Mouse (Mus musculus) yolk sac, embryonic 10.5 days (tissue): Measurements from ENCODE around the gene Fut8.

Experiments
- DNase-seq: peaks from one replicate; pipeline ENCODE4 v3.0.0-alpha.2; 2017; ENCODE audit warnings: low spot score

The Fut8 gene

DNA sequence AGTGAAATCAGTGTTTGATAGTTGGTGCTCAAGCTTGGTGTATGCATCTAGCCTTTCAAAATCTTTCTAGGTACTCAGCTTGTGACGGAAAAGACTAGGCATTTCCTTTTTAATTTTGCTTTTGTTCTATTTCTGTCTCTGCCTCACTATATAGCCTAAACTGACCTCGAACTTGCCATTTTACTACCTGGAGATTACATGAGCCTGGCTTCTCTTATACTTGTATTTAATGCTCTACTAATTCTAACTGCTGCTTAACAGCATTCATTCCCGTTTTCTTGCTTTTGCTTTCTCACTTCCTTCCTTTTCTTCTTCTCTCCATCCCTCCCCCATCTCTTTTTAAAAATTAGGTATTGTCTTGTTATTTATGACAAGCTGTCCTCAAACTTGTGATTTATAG is 67.6 kb downstream of the Fut8 start:
- DNase-seq, result no peak

DNA sequence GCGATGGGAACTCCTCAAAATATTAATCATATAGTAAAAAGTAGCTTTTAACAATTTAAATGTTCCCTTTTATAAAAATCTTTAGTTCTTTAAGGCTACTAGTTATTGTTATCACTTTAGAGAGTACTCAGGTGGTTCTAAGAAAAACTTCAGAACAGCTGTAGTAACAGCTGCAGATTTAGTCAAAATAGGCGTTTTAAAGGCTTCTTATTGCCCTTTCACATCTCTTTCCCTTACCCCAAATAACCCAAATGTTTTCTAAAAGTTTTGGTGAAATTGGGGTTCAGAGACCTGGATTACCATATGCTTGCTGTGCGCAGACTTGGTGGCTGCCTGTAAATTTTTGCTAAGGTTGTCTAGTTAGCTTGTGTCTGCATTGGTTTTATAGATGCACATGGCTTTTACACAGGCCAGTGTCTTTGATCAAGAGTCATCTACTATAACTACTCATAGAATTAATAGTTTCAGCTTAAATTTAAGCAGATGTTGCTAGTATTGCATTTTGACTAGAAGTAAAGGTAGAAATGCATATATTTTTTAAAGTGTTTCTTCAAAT is 68.9 kb downstream of the Fut8 start:
- DNase-seq, result no peak

DNA sequence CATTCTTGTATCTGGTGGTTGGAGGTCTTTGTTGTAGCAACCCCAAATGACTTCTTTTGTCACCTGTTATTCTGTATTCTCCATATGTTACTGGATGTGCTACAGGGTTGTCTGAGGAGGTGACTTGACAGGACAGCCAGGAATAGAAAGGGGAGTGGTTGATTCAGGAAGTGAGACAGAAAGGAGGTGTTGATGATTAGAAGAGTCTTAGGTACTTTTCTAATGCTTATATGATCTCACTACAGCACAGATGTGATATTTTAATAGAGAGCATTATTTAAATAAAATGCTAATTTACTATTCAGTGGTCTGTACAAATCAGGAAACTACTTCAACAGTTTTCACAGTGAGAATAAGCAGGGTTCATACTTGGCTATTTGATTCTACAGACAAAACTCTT is 71.6 kb downstream of the Fut8 start:
- DNase-seq, result no peak

DNA sequence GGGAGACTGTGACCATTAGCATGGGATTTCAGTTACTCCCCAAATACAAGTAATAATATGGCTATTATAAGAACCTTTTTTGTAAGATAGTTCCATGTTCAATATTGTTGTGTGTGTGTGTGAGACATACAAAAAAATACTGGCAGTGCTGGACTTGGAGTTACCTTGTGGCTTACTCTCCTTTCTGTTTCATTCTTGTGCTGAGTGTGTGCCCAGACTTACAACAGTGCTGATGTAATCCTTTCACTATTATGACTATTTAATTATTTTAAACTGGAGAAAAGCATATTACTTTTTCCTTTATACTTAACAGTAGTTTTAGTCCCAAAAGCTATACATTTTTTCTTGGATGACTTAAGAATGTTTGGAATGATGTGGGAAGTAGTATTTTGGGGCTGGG is 75.6 kb downstream of the Fut8 start:
- DNase-seq, result no peak

DNA sequence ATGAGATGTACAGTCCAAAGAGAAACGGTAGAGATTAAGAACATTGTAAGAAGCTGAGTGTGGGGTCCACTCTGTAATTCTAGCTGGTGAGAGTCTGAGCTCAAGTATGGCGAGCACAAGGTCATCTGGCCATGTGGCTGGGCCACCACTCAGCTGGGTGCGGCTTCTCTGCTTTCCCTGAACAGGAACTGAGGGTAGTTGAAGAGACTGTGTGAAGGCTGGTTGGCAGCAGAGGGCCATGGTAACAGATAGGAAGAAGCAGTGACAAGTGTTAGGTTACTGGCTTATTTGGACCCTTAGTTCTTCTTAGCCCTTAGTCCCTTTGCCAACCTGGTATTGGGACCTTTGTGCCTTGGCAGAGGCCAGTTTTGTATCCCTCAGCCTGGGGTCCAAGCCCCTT is 86.2 kb downstream of the Fut8 start:
- no peak for DNase-seq

DNA sequence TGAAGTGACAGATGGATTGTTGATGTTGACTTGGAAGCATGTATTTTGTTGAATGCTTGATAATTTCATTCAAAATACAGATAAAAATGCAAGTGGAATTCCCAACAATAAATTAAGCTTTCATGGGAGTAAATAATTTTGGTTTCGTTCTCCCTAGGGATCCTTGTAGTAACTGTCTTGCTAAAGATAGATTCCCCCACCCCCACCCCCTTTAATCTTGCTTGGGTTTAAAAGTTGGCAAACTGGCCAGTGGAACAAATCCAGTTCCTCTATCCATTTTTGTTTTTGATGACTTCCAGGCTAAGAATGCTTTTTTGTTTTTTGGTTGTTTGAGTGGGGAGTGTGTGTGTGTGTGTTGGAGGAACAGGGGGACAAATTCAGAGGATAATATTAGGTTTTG is 108.6 kb downstream of the Fut8 start:
- DNase-seq, result no peak

DNA sequence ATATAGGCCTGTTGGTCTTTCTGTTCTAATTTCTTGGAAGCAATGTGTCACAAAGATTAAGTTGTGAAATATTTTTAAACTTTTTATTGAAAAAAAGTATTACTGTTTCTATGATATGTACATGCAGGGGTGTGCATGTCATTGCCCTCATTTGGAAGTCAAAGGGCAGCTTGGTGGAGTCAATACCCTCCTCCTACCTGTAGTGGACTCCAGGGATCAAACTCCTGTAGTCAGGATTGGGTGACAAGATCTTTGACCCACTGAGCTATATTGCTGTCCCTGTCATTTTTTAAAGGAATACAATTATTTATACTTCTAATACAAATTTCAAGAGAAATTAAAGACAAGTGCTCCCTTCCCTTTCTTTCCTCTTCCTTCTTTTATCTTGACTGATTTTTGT is 111.6 kb downstream of the Fut8 start:
- DNase-seq, result no peak

DNA sequence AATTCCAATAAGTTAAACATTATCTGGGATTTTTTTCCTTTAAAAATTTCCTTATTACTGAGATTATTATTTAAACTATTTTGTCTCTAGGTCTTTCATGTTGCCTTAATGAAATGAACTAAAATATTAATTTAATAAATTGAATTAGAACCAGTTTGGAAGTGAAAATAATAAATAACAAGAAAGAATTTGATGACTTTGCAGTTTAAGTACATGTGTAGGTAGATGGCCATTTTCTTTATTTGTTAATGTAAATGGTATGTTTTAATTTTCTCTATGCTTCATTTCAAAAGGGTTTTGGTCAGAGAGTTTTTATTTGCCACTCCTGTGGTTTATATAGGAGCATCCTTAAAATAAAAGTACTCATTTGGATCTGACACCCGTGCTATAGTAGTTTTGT is 177.8 kb downstream of the Fut8 start:
- no peak for DNase-seq

DNA sequence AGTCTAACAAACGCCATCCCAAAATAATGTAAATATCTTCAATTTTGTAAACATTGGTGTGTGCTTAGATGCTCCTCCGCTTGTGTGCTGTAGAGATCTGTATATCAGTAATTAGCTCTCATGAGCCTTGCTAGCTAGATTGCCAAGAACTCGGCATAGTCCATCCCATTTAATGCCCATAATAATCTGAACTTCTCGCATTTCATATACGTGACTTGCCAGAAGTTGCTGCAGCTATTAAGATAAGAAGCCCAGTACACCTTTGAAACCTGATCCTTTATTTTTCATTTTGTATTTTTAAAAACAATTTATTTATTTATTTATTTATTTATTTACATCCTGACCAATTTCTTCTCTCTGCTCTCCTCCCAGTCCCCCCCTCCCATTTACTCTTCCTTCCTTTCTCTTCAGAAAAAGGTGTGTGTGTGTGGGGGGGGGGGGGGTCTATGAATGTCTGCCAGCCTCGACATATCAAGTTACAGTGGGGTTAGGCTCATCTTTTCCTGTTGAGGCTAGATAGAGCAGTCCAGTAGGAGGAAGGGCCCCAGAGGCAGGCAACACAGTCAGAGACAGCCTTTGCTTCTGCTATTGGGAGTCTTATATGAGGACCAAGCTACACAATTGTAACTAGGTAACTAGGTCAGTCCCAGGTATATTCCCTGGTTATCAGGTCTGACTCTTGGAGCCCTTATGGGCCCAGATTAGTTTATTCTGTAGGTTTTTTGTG is 183.9 kb downstream of the Fut8 start:
- DNase-seq, result no peak

DNA sequence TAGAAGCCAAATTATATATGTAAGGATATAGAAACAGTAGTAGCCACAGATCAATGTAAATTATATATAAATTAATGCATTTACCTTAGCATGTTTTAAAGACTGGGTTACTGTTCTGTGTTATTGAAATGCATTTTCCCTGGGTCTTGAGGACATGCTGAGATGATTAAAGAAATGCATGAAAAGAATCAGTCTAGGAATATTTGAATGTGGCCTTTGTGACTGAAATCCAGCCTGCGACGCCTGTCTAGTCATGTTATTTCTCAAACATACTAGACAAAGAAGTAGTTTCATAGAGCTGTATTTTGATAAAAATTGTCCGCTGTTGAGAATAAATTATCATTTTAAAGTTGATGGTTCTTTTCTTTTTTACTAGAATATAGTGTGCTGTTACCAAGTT is 188.2 kb downstream of the Fut8 start:
- DNase-seq, result no peak

DNA sequence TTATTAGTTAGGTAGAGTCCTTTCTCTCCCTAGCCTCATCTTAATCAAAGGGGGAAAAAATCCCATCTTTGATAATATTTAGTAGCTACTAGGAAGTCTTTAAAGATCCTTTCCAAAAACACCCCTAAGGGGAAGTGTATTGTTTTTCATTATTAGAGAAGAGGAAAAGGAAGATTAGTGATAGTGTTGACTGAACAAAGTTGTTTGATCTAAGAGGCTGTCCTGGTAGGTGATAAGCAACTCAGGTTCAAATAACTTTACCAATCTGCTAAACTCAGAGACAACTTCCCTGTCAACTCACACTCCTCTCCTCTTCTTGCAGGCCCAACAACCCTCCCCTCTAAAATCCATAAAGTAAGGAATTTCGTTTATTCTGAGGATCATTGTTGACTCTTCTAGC is 190.2 kb downstream of the Fut8 start:
- DNase-seq, result no peak

DNA sequence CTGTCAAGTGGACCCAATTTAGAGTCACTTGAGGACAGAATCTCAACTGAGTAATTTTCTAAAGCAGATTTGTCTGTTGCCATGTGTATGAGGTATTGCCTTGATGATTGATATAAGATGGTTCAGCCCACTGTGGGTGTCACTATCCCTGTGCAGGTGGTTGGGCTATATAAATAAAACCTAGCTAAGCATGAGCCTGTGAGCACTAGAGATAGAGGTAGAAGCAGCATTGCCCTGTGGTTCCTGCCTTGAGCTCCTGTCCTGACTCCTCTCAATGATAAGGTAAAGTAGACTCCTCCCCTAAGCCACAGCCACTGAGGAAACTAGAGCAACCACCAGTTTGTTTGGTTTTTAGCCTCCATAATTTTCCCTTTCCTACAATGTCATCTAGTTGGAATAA is 191.5 kb downstream of the Fut8 start:
- DNase-seq, result no peak

DNA sequence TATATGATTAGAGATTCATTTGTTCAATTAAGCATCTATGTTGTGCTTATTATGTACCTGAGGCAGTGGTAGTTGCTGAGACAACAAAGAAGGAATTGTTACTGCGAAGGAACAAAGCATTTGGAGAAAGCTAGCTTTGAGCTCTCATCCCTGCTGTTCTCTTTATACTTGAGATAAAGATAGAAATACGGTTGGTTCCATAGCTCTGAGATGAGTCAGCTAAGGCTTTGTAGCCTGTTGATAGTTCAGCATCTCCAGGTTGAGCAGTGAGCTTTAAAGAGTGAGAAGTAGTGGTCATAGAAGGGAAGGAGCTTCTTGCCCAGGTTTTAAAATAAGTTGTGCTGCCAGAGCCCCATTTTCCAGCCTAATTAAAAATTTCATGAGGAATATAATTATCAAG is 198.8 kb downstream of the Fut8 start:
- no peak for DNase-seq

DNA sequence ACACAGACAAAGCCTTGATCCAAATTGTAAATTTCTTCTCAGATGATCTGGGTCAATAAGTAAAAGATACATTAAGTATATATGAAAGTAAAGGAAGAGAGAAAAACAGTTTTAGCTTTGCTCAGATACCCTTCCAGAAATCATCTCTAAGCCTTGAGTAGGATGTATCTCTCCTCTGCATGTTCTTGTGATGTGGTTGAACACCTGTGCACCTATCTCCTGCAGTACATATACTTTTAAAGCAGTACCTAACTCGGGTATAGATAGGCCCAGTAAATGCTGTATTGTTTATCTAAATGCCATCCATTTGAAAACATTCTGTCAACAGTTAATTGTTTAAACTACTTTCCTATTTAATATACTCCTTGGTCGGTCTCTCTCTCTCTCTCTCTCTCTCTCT is 212.9 kb downstream of the Fut8 start:
- DNase-seq, result no peak

DNA sequence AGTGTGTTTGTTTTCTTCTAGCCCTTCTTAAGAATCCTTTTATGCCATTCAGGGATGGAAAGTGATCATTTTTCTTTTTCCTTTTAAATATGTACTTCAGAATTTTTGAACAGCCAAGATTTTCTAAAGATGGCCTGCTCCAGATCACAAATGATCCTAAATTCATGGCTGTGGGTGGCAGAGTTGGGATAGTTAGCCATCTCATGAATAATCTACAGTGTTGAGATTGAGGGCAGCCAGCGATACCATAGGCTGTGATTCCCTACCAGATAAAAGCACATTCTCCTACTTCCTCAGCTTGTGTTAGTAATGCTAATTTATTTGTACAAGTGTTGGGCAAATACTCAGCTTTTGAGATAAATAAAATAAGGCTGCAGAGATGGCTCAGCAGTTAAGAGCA is 228.3 kb downstream of the Fut8 start:
- no peak for DNase-seq

DNA sequence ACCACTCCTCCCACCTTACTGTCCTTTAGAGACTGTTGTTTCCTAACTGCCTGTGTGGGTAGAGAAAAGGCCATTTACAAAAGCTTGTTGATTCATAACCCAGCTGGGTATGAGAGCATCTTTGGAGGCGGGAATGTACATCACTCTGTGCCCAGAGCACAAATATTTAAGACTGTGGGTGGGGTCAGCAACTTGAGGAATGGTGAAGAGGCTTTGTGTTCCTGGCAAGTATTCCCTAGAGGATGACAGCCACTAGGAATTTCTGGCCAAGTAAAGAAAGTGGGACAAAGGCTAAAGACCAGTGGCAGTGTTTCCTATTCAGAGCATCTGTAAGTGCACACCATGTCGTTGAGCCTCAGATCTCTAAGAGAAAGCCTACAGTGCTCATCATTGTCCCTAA is 242.0 kb downstream of the Fut8 start:
- no peak for DNase-seq

DNA sequence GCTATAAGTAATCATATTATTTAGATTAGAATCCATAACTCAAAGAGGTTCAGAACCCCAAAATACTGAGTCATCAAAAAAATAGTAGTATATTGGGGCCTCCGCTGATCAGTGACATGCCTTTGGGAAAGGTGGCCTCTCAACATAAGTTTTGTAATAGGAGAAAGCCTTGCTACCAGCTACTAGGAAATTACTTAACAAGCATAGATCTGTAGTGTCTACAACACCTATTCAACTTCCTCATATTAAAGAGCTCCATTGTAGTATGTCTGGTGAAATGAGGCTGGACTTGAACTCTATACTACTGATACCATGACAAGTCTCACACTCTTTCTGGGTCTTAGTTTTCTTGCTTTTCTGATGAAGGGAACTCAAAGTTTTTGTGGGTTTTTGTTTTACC is 243.2 kb downstream of the Fut8 start:
- no peak for DNase-seq

DNA sequence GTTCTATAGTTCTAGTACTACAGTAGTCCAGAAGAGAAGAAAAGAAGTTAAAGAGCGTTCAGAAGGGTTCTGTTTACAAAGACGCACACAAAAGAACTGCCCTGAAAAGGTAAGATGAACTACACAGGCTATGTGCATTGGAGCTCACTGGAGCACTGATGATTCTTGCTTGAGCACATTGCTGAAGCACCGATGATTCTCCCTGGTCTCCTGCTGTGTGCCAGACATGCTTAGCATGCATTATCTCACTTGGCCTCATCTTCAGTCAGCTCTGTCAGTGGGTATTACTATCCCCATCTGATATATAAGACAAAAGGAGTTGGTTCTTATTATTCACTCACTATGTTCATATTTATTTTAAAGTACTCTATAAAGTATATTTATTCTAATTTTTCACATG is 243.9 kb downstream of the Fut8 start:
- no peak for DNase-seq

DNA sequence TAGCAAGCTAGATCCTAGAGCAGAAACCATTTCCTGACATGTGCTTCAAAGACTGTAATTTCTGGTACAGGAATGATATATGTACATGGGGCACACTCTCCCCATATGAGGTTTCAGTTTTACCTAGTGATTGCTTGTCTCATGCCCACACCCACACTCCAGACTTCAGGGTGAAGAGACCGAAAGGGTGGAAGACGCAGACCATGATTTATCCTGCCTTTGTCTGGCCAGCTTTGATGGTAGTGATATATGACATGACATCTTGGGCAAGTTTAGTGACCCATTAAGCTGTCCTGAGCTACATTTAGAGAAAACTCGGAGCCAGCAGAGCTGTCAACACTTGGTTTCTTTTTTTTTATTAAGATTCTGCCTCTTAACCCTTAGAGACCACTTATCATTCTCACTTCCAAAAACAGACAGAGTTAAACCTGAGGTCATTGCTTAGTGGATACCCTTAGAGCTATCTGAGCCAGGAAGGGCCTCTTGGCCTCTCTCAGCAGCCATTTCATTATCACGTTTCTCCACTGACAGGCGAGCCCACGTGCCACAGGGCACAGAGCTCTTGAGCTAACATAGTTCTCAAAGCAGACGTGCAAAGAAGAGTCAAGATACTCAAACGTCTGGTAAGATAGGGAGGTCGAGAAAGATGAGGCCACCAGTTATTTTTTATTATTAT is 245.4 kb downstream of the Fut8 start:
- DNase-seq, result no peak

DNA sequence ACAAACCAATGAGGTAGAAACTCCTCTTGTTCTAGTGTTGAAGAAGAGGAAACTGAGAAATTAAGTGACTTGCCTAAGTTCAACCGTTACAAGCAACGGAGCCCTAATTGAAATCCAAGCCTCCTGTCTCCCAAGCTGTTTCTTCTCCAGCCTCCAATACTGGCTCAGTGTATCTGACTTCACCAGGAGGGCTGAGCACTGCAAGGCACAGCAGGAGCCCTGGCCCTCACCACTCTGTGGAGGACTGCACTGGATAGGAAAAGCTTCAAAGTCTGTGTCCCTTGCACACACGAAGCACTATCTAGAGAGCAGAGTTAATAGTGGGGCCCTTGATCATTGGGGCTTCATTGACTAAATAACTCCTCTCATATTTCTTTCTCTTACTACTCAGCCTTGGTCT is 246.8 kb downstream of the Fut8 start:
- DNase-seq, result no peak

DNA sequence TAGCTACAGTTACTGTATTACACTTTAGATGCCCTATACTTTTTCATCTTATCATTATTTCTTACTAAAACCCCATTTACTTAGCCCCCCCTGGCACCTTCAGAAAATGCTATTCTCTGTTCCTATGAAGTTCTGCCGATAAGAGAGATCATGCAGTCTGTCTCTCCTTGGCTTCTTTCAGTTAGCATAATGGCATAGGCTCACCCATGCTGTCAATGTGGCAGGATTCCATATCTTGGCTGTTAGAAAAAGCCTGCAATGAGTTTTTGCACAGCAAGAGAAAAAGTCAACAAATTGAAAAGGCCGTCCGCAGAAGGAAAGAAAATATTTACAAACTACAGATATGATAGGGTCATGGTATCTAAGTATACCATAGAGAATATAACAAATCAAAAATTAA is 253.6 kb downstream of the Fut8 start:
- DNase-seq, result no peak

DNA sequence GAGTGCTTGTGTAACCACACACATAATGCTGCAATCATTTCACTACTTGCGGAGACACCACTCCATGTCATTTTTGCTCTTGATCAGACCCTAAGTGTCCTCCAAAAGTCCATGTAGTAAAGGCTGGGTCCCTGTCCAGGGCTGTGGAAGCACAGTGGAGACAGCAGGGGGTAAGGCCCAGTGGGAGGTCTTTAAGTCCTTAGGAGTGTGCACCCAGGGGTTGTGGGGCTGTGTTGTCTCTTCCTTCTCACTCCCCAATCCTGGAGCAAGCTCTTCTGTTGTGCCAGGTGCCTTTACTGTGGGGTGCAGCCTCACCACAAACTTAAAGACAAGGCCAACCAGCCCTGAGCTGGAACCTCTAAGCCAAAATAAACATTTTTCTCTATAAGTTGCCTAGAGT is 257.9 kb downstream of the Fut8 start:
- DNase-seq, result no peak

DNA sequence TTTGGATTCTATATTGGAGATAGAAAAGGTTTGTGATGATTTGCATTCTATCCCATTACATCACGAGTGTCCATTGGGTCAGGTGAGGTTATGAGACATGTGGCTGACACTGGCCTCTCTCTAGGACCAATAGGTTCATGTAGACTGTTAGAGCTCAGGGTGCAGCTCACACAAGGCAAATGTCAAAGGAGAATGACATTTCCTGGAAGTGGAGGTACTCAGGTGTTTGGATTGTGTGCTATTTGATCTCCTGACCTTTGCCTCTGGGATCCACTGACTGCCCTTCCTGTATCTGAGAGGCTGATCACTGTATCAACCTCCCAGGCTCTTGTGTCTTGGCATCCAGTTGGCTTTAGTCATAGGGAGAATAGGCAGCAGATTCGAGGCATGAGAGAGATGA is 260.2 kb downstream of the Fut8 start:
- peak; percentile 67 for DNase-seq
